Mouse (Mus musculus): ENCODE measurements around the gene Pklr.

DNA sequence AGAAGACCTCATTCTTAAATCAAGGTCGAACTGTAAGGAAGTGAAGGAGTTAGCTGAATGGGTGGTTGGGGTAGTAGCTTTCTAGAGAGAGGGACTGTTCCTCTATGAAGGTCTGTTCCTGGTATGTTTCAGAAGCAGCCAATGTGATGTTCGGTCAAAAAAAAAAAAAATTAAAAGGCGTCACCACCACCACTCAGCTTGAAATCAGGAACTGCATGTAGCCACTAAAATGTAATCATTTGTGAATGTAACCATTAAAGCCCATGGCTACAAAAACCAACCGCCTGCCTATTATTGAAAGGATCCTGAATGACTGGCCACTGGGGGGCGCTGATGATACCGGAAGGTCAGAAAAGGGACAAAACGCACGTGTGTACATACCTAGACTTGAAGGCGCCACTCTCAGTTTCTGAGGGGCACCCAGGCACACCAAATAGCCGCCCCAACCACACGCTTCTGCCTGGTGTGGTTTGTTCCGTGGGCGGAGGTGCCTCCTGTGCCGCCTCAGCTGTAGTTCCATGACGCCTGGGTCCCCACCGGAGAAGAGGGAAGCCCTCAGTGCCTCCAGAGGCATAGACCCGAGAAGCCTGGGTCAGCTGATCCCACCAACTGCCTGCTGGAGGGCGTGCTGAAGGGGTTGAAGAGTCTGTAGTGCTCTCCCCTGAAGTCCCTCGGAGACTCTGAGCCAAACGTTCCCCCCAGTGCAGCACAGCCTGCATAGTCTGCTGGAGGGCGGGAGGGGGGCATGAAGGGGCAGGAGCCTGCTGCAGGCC, 48.4 kb upstream of the Pklr start:
- TF ChIP-seq CTCF (IDR thresholded peaks at IDR 0.05 in 2 of 3, conservative IDR thresholded peaks at IDR 0.05 in 1 of 3; ENCODE audit: control insufficient read depth in 1 of 3, insufficient read depth in 1 of 3, low read depth in 2 of 3, low read length in 3 of 3, poor library complexity in 1 of 3, severe bottlenecking in 1 of 3) (peak; percentile 74 to 98 (median 92)), POLR2A (IDR thresholded peaks at IDR 0.05; ENCODE audit: control insufficient read depth in 1 of 2, insufficient read depth in 1 of 2, low read depth in 1 of 2, low read length in 2 of 2, poor library complexity in 1 of 2) (peak; percentile 48 to 73; a peak in 2 of 4 replicates), EP300 (IDR thresholded peaks at IDR 0.05; ENCODE audit: low read depth in 1 of 2, low read length in 2 of 2) (peak in 1 of 2 experiments; percentile 38; a peak in 1 of 4 replicates), TCF12 (IDR thresholded peaks at IDR 0.05; ENCODE audit: low read depth, low read length) (peak; percentile 45; the same call in 1 of the 2 replicates)

All from MEL (cell line).